Mouse (Mus musculus): ENCODE results near the gene Xpo1. TPM values are rescaled to one million over a fixed set of nuclear protein-coding genes. Genes with fewer than 3 reads are reported as not detected.
A peak's percentile ranks its signal among the peaks of the same experiment; 100 is the strongest.
"Not testable (repeated sequence)": the region's sequence is repeated elsewhere in the genome, so short reads cannot be mapped to it uniquely, and the experiment has no call there.

The Xpo1 gene
- total RNA-seq, 2 experiments from 2014 or later, result 23.7 to 24.5 TPM

- no peak for DNase-seq
These were observed 42.5 kb downstream of the Xpo1 start for GRCm38 (mm10) chr11:23298301-23298700.

GRCm38 (mm10) chr11:23299910-23300309, 44.1 kb downstream of the Xpo1 start:
- DNase-seq, result no peak

GRCm38 (mm10) chr11:23303126-23303525, 47.3 kb downstream of the Xpo1 start:
- DNase-seq, result no peak

- not testable (repeated sequence) for DNase-seq
These were observed 49.3 kb downstream of the Xpo1 start for GRCm38 (mm10) chr11:23305101-23305672.

- peak; percentile 98 for DNase-seq
These were observed 50.1 kb downstream of the Xpo1 start for GRCm38 (mm10) chr11:23305673-23306608.

- DNase-seq, result peak; percentile 78
These were observed 51.1 kb downstream of the Xpo1 start, which contains the start of gene Usp34 for GRCm38 (mm10) chr11:23306764-23307565. Gene Usp34 (plus strand): TSS chr11:23306895.

- DNase-seq, result no peak
These were observed 51.7 kb downstream of the Xpo1 start for GRCm38 (mm10) chr11:23307566-23307920.

- DNase-seq, result no peak
These were observed 57.7 kb downstream of the Xpo1 start for GRCm38 (mm10) chr11:23313496-23313895.

- no peak for DNase-seq
These were observed 73.6 kb downstream of the Xpo1 start for GRCm38 (mm10) chr11:23329413-23329812.

- DNase-seq, result no peak
These were observed 76.3 kb downstream of the Xpo1 start for GRCm38 (mm10) chr11:23332136-23332535.

GRCm38 (mm10) chr11:23335160-23335559, 79.3 kb downstream of the Xpo1 start:
- no peak for DNase-seq

Other genes starting within 250 kb of the Xpo1 start
- 1 to 10 TPM; 2.1 to 2.7 TPM for gene Fam161a, start 248.5 kb upstream of the Xpo1 start, total RNA-seq (2021)
- gene Usp34, start 50.9 kb downstream of the Xpo1 start, total RNA-seq (2021), result 10 to 100 TPM; 30.2 to 35.4 TPM
- gene Ahsa2, start 242.0 kb downstream of the Xpo1 start, total RNA-seq (2021), result 10 to 100 TPM; 31.7 to 41.4 TPM